Mouse (Mus musculus): ENCODE measurements around the gene Chrm1.

The Chrm1 gene

GRCm38 (mm10) chr19:8683627-8684026, 20.0 kb downstream of the Chrm1 start:
- no peak for DNase-seq (ENCODE audit: low spot score in 2 of 2)

GRCm38 (mm10) chr19:8691871-8692539, 28.4 kb downstream of the Chrm1 start:
- no peak for DNase-seq (ENCODE audit: low spot score in 2 of 2)

GRCm38 (mm10) chr19:8692740-8693139, 29.2 kb downstream of the Chrm1 start:
- DNase-seq (ENCODE audit: low spot score in 2 of 2): no peak

DNA sequence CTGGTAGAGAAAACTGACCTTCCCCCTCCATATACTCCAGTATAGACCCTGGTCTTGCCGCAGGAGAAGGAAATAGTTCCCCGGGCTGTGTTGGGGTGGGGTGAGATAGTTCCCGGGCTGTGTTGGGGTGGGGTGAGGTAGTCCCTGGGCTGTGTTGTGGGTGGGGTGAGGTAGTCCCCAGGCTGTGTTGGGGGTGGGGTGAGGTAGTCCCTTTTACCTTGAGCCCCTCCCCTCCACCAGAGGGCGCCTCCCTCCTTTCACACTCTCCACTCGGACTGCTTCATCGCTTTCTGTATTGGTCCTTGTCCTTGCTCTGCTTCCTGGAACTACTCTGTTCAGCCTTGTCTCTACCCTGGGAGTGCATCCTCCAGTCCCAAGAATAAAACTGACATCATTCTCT, 31.7 kb downstream of the Chrm1 start:
- no peak for DNase-seq (ENCODE audit: low spot score in 2 of 2)

- DNase-seq (ENCODE audit: low spot score in 2 of 2): no peak
Observed at GRCm38 (mm10) chr19:8699652-8700051, 36.1 kb downstream of the Chrm1 start.

- DNase-seq (ENCODE audit: low spot score in 2 of 2): no peak
Observed at GRCm38 (mm10) chr19:8702458-8702857, 38.9 kb downstream of the Chrm1 start.

DNA sequence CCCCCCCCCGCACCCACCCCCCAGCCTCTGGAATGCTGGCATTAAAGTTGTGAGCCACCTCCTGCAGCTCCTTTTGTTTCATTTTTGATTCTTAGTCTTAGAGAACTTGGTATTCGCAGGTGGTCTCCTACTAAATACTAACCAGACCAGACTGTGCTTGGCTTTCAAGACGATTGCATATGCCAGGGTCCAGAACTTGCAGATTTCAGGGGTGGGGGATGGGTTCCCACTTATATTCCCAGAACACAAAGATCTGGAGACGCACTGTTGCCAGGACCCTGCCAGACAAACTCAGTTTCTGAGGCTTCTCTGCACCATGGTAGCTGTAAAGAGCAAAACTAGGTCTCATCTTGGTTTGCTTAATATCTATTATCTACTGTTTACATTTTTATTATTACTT, 40.0 kb downstream of the Chrm1 start:
- no peak for DNase-seq (ENCODE audit: low spot score in 2 of 2)

GRCm38 (mm10) chr19:8705026-8705708, 41.6 kb downstream of the Chrm1 start:
- DNase-seq (ENCODE audit: low spot score in 2 of 2): no peak

- no peak for DNase-seq (ENCODE audit: low spot score in 2 of 2)
Observed at GRCm38 (mm10) chr19:8706132-8706667, 42.6 kb downstream of the Chrm1 start.

- DNase-seq (ENCODE audit: low spot score in 2 of 2): no peak
Observed at GRCm38 (mm10) chr19:8706930-8707329, 43.3 kb downstream of the Chrm1 start.

DNA sequence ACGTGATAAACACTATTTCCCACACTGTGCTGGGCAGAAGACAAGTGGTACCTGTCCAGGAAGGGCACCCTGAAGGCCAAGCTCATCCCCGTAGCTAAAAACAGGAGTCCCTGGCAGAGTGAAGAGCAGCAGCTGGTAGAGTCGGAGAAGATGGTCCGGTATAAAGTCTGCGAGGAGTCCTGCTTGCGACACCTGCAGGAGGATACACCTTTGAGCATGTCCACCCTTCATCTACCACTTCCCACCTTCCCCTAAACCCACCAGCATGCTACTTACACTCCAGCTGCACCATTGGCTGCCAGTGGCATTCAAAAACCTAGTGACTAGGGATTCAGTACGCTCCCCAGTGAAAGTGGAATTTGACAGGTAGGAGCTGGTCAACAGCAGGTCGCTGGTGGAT, 45.4 kb downstream of the Chrm1 start:
- DNase-seq (ENCODE audit: low spot score in 2 of 2): no peak

DNA sequence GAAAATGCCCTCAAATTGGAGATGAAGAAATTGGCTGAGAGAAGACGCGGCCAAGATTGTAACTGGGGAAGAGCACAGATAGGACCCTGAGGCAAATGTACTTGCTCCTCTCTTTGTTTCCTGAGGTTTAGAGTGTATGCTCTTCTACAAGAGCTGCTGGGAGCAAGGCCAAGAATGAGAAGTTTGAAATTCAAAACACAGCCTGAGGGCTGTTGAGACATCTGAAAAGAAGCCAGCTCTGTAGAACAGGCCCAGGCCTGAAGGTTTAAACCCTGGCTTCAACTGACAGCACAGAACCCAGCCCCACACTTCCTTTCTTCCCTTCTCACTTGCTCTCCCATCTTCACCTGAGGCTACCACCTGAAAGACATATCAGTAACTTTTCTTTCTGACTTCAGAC, 46.5 kb downstream of the Chrm1 start:
- no peak for DNase-seq (ENCODE audit: low spot score in 2 of 2)

- no peak for DNase-seq (ENCODE audit: low spot score in 2 of 2)
Observed at GRCm38 (mm10) chr19:8711506-8711905, 47.9 kb downstream of the Chrm1 start.

- no peak for DNase-seq (ENCODE audit: low spot score in 2 of 2)
Observed at GRCm38 (mm10) chr19:8711949-8712869, 48.6 kb downstream of the Chrm1 start.

DNA sequence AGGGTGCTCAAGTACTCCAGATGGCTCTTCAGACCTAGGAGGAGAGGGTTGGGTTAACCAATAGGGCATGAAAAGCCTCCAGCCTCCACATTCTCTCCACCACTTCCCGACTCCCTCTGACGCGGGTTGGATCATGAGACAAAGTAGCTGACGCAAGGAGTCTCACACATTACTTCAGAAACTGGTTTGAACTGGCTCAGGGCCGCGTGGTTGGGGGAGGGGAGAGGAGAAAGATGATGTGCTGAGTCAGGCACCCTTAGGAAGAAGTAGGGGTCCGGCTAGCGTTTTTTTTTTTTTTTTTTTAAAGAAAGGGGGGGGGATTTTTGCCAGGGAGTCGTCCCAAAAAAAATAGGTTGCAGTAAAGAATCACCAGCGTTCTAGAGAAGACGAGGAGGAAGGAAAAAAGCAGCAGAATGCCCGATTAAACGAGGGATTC, 49.3 kb downstream of the Chrm1 start:
- peak in 1 of 2 experiments; percentile 72 for DNase-seq (ENCODE audit: low spot score in 2 of 2)

DNA sequence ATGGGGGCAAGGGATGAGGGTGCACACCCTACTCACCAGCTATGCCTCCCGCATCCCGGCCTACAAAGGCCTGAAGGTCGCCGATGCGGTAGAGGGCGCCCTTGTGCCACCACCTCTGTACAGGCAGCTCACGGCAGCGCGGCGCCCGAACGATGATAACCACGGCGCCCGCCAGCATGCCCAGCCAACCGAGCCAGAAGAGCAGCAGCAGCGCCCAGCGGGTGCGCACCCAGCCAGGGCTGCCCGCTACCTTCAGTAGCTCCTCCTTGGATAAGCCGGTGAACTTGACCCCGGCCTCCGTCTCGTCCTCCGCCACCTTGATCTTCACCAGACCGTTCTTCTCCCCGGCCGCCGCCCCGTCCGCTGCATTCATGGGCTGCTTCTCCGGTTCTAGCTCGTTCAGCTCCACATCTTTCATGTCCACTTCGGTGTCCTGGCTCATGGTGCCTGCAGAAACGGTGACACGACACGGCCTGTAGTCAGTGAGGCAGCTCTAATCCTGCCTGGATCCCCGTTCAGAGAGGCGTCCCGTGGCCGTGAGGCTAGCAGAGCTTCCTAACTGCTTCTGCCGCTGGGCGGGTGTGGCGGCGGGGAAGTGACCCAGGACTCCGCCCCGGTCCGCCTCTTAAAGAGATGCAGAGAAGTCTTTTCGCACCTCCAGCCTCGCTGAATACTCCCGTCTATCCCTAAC, 49.9 kb downstream of the Chrm1 start:
- peak; percentile 74 to 95 for DNase-seq (ENCODE audit: low spot score in 2 of 2)

DNA sequence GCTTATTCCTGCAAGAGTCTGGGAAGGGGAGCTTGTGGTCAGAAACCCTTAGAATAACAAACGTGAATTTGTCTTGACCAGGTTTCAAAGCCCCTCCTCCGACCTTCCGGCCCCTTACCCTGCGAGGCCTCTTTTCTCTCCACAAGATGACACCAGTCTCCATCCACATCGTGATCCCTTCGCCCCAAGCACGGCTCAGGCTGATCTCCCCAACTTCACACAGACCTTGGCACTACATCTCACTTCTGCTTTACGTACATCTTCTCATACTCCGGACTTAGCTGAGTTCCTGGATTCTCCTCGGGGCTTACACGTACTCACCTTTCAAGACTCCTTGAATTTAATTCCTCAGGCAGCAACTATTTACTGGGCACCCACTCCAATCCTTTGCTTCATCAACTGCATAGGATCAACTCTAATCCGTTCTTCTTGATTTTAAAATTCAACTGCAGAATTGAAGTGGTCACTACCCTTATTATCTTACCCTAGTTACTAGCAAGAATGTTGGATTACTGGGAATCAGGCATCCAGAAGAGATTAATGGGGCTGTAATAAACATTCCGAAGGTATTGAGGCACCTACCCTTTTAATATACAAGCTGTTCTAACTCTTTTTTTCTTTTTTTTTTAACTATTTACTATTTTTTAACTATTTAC, 50.5 kb downstream of the Chrm1 start:
- no peak for DNase-seq (ENCODE audit: low spot score in 2 of 2)

DNA sequence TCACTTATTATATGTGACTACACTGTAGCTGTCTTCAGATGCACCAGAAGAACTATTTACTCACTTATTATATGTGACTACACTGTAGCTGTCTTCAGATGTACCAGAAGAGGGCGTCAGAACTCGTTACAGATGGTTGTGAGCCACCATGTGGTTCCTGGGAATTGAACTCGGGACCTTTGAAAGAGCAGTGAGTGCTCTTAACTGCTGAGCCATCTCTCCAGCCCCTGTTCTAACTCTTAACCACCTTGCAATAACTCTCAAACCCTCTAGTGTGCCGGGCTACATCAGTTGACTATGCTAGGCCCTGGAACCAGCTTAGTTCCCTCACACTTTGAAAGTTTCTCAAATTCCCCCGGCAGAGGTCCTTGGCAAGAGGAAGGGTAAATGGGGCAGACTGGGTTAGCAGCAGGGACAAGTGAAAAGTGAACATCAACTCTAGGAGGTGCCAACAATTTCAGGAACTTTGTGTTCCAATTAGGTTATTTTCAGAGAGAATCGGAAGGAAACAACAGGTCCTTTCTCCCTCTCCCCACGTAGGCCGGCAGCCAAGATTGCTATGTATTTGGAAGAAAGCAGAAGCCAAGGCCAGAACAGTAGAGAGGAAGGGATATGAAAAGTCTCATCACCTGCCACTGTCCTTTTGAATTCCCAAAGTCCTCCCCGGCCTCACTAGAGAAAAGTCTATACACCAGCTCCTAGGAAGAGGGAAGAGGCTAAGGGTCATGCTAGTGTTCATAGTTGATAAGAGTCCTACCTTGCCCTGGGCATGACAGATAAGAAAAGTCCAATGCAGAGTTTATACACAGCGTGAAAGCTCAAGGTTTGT, 51.3 kb downstream of the Chrm1 start:
- no peak for DNase-seq (ENCODE audit: low spot score in 2 of 2)

GRCm38 (mm10) chr19:8715868-8716766, 52.5 kb downstream of the Chrm1 start:
- DNase-seq (ENCODE audit: low spot score in 2 of 2): no peak

Measured in left cerebral cortex, adult 9 months (tissue).